Mouse (Mus musculus): ENCODE measurements around the gene Satb1.

GRCm38 (mm10) chr17:51777813-51778212 lies 55.3 kb downstream of the Satb1 start:
- TF ChIP-seq CTCF (IDR thresholded peaks at IDR 0.05; ENCODE audit: borderline replicate concordance, control insufficient read depth, extremely low read depth, insufficient read depth, low read length, poor library complexity) (no peak), POLR2A (IDR thresholded peaks at IDR 0.05; ENCODE audit: control insufficient read depth, extremely low read depth, insufficient read depth, low read length, poor library complexity) (no peak)
